Mouse (Mus musculus) kidney, adult 2 months (tissue): ENCODE data around the gene Gm38394.

ENCODE experiments used
- CTCF ChIP-seq: fragments of 200-500 bp; conservative IDR thresholded peaks from 2 replicates; pipeline ENCODE4 v1.5.1; 2011; ENCODE audit warnings: low read depth, mild to moderate bottlenecking, control low read depth, low read length, moderate library complexity, mixed read lengths; ENCODE audit not compliant: insufficient read depth, insufficient read length
- POLR2A ChIP-seq: fragments of 200-500 bp; IDR thresholded peaks from one replicate; pipeline ENCODE4 v1.6.1; 2011; ENCODE audit warnings: low read depth, low read length, control low read depth

GRCm38 (mm10) chr1:133691046-133691445, 29.9 kb upstream of the Gm38394 start:
- no peak for TF ChIP-seq CTCF
- no peak for TF ChIP-seq POLR2A
